Mouse (Mus musculus): ENCODE measurements around the gene Csnk1g2. TPM values are rescaled to one million over a fixed set of nuclear protein-coding genes. Genes with fewer than 3 reads are reported as not detected.
"Not testable (repeated sequence)": the region's sequence is repeated elsewhere in the genome, so short reads cannot be mapped to it uniquely, and the experiment has no call there.

Csnk1g2 gene
- polyA plus RNA-seq, 1 experiment from 2014 or later, result 65.4 TPM

DNA sequence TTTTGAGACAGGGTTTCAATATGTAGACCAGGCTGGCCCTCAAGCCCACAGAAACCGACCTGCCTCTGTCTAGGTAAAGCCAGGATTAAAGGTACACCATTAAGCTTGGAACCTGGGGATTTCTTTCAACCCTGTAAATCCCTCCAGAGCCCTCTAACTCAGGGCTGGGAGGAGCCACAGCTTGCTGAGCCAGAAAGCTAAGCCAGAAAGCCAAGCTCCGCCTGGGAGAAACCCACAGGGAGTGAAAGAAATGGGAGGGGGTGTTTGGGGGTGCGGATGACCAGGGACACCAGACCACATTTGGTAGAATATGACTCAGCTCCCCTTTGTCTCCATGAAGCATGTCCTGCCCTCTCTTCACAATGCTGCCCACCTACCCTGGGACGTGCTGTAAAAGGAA lies 26.3 kb upstream of the Csnk1g2 start:
- no peaks in the 10 kb centered on the region for H3K9me3 ChIP-seq (ENCODE audit: control insufficient read depth, low read length)
- H3K27ac ChIP-seq, result no peak overlapping the region
- no peaks in the 10 kb centered on the region for H3K4me1 ChIP-seq (replicated peaks; ENCODE audit: control insufficient read depth, insufficient read depth, low read length)
- H3K4me3 ChIP-seq (replicated peaks; ENCODE audit: low read length), result no peak overlapping the region
- no peak overlapping the region for H3K9ac ChIP-seq
- DNase-seq (ENCODE audit: low spot score) (no peak), ATAC-seq (ENCODE audit: low FRiP score) (no peak)
- no peak overlapping the region for H3K4me2 ChIP-seq (replicated peaks)
- no peaks in the 10 kb centered on the region for H3K36me3 ChIP-seq (replicated peaks; ENCODE audit: control insufficient read depth, insufficient read depth)
- 48% methylated on average over 4 of the region's 4 CpGs for WGBS
- H3K27me3 ChIP-seq (ENCODE audit: control insufficient read depth, insufficient read depth, low read length), result no peaks in the 10 kb centered on the region

DNA sequence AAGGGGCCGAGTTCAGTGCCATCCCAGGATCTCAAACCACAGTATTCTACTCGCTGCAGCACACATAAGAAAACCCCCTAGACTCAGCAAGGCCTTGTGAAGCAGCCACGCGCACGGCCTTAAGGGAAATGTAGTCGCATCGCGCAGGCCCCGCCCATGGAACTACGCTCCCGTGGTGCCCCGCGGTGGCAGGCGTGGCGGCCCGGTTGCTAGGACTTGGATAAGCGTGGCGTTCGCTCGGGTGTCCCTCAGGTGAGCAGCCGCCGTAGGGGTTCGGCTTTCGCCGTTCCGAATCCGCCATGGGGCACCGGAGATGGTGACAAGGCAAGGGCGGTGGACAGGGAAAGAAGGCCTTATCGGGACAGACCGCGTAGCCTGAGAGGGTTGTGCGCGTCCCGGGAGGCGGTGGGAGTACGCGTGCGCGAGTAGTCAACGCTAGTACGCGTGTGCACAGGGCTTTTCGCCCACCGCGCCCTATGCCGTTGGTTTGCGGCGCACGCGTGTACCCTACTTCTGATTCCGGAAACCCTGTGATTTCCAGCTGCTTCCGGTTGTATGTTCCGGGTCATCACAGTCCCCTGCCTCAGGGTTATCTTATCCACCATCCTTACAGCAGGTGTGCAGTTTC lies 19.8 kb upstream of the Csnk1g2 start, which contains the start of the genes Scamp4 and Adat3:
Gene Scamp4 (plus strand): TSS at position 175 of the 628 bp plus-strand sequence.
Gene Adat3 (plus strand): TSS at position 183 of the 628 bp plus-strand sequence.
- WGBS, result under 1% methylated on average over 54 of the region's 54 CpGs
- no peaks in the 10 kb centered on the region for H3K27me3 ChIP-seq (ENCODE audit: control insufficient read depth, insufficient read depth, low read length)
- peaks cover 17% of the 10 kb centered on the region for H3K36me3 ChIP-seq (replicated peaks; ENCODE audit: control insufficient read depth, insufficient read depth)
- H3K9me3 ChIP-seq (ENCODE audit: control insufficient read depth, low read length), result no peaks in the 10 kb centered on the region
- peak within 1 kb of the TSS; percentile 52 for H3K4me3 ChIP-seq (replicated peaks; ENCODE audit: low read length)
- peak within 1 kb of the TSS; percentile 68 for H3K9ac ChIP-seq
- DNase-seq (ENCODE audit: low spot score), result peak; percentile 94
- H3K4me2 ChIP-seq (replicated peaks), result peak within 1 kb of the TSS; percentile 89
- H3K27ac ChIP-seq, result peak within 1 kb of the TSS; percentile 89
- peaks cover 15% of the 10 kb centered on the region for H3K4me1 ChIP-seq (replicated peaks; ENCODE audit: control insufficient read depth, insufficient read depth, low read length)
- ATAC-seq (ENCODE audit: low FRiP score), result peak; percentile 97

DNA sequence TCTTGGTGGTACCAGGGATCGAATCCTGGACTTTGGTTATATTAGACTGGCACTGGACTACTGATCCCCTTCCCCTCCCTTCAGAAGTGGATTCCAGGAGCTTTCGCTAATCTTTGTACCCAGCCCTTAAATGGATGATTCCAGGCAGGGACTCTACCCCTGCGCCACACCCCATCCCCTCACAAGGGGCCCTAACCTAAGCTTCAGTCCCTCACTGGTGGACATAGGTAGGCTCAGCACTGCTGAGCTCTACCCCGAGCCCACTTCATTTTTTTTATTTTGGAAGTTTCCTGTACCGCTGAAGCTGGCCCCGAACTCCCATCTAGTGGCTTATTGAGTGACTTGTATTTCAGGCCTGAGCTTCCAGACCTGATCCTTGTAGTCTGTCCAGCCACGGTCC lies 19.3 kb upstream of the Csnk1g2 start:
- Histone ChIP-seq H3K4me1 (replicated peaks; ENCODE audit: control insufficient read depth, insufficient read depth, low read length) (peaks cover 15% of the 10 kb centered on the region), H3K36me3 (replicated peaks; ENCODE audit: control insufficient read depth, insufficient read depth) (peaks cover 23% of the 10 kb centered on the region), H3K4me2 (replicated peaks) (peak overlapping the region; percentile 89), H3K27ac (peak overlapping the region; percentile 89), H3K27me3 (ENCODE audit: control insufficient read depth, insufficient read depth, low read length) (no peaks in the 10 kb centered on the region), H3K9ac (peak overlapping the region; percentile 68), H3K4me3 (replicated peaks; ENCODE audit: low read length) (peak overlapping the region; percentile 52), H3K9me3 (ENCODE audit: control insufficient read depth, low read length) (no peaks in the 10 kb centered on the region)
- 31% methylated on average over 7 of the region's 7 CpGs for WGBS
- ATAC-seq (ENCODE audit: low FRiP score) (peak; percentile 1; the same call in 1 of the 2 replicates), DNase-seq (ENCODE audit: low spot score) (no peak)

DNA sequence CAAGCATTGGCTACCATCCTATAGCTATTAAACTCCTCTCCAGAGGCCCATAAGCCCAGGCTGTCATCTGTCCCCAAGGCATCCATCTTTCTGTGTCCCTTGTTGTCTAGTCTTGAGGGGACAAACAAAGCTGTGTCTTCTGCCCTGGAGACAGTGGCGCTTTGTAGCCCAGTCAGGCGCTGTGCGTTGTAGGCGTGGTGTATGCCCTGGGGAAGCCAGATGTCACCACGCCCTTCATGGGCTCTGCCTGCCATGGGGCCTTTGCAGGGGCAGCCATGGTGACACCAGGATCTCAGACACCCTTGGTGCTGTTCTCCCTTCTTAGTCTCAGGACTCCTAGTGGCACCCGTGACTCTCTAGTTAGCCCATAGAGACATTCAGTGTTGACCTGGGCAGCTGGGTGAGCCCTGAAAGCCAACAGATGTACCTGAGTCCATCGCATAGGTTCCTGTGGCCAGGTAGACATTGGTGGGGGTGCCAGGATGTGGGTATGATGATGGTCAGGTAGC lies 18.6 kb upstream of the Csnk1g2 start:
- H3K9ac ChIP-seq, result peak overlapping the region; percentile 68
- ATAC-seq (ENCODE audit: low FRiP score) (no peak), DNase-seq (ENCODE audit: low spot score) (no peak)

DNA sequence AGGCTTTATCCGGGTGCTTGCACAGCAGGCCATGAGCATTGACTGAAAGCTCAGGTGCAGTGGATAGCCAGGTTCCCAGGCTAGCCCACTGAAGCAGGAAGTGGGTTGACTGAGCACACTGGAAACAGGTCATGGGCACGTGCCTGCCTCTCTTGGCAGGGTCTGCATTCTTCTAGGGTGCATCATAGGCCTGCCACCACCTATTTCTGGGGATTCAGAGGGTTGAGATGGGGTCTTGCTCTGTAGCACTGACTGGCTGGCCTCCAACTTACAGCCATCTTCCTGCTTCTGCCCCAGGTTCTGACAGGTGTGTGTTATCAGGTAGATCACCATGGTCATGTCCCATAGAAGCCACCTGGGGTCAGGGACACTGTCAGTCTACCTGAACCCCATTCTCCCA lies 17.6 kb upstream of the Csnk1g2 start:
- no peak for ATAC-seq (ENCODE audit: low FRiP score)
- Histone ChIP-seq H3K4me2 (replicated peaks) (no peak overlapping the region), H3K4me3 (replicated peaks; ENCODE audit: low read length) (no peak overlapping the region), H3K27me3 (ENCODE audit: control insufficient read depth, insufficient read depth, low read length) (no peaks in the 10 kb centered on the region), H3K27ac (no peak overlapping the region), H3K9ac (no peak overlapping the region), H3K4me1 (replicated peaks; ENCODE audit: control insufficient read depth, insufficient read depth, low read length) (peaks cover 15% of the 10 kb centered on the region), H3K36me3 (replicated peaks; ENCODE audit: control insufficient read depth, insufficient read depth) (peaks cover 39% of the 10 kb centered on the region), H3K9me3 (ENCODE audit: control insufficient read depth, low read length) (no peaks in the 10 kb centered on the region)
- WGBS, result 100% methylated on average over 2 of the region's 2 CpGs
- no peak for DNase-seq (ENCODE audit: low spot score)

More for the DNA sequence above, 18.6 kb upstream of the Csnk1g2 start:
- Histone ChIP-seq H3K4me1 (replicated peaks; ENCODE audit: control insufficient read depth, insufficient read depth, low read length) (peaks cover 15% of the 10 kb centered on the region), H3K9me3 (ENCODE audit: control insufficient read depth, low read length) (no peaks in the 10 kb centered on the region), H3K4me3 (replicated peaks; ENCODE audit: low read length) (peak overlapping the region; percentile 52), H3K4me2 (replicated peaks) (peak overlapping the region; percentile 89), H3K27me3 (ENCODE audit: control insufficient read depth, insufficient read depth, low read length) (no peaks in the 10 kb centered on the region), H3K36me3 (replicated peaks; ENCODE audit: control insufficient read depth, insufficient read depth) (peaks cover 30% of the 10 kb centered on the region), H3K27ac (no peak overlapping the region)
- 87% methylated on average over 7 of the region's 7 CpGs for whole genome bisulfite sequencing

DNA sequence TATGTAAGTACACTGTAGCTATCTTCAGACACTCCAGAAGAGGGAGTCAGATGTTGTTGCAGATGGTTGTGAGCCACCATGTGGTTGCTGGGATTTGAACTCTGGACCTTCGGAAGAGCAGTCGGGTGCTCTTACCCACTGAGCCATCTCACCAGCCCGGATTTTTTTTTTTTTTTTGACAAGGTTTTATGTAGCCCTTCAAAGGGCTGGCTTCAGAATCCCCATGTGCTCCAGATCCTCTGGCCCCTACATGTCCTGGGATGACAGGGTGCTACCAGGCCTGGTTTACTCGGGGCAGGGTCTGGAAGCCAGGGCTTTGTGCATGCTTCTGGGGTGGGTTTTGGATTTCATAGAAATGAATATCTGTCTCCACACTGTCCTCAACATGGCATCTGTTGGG lies 16.9 kb upstream of the Csnk1g2 start, which contains the start of gene Gm49322:
Gene Gm49322 (plus strand): TSS at position 301 of the 400 bp plus-strand sequence.
- not testable (repeated sequence) for H3K4me3 ChIP-seq (replicated peaks; ENCODE audit: low read length); H3K4me2 ChIP-seq (replicated peaks); DNase-seq (ENCODE audit: low spot score); H3K9me3 ChIP-seq (ENCODE audit: control insufficient read depth, low read length); ATAC-seq (ENCODE audit: low FRiP score); H3K27ac ChIP-seq; H3K9ac ChIP-seq; H3K27me3 ChIP-seq (ENCODE audit: control insufficient read depth, insufficient read depth, low read length)
- Histone ChIP-seq H3K4me1 (replicated peaks; ENCODE audit: control insufficient read depth, insufficient read depth, low read length) (peaks cover 15% of the 10 kb centered on the region), H3K36me3 (replicated peaks; ENCODE audit: control insufficient read depth, insufficient read depth) (peaks cover 46% of the 10 kb centered on the region)
- WGBS, result 89% methylated on average over 1 of the region's 4 CpGs

DNA sequence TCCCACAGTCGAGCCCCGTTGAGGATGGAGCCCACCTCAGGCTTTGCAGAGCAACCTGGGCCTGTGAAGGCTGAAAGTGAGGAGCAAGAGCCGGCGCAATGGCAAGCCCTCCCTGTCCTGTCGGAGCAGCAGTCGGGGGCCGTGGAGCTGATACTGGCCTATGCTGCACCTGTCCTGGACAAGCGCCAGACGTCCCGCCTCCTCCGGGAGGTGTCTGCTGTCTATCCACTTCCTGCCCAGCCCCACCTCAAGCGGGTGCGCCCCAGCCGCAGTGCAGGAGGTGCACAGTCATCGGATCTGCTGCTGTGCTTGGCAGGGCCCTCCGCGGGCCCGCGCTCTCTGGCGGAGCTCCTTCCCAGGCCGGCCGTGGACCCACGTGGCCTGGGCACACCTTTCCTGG lies 16.3 kb upstream of the Csnk1g2 start:
- DNase-seq (ENCODE audit: low spot score) (no peak), ATAC-seq (ENCODE audit: low FRiP score) (no peak)
- Histone ChIP-seq H3K4me3 (replicated peaks; ENCODE audit: low read length) (no peak overlapping the region), H3K4me1 (replicated peaks; ENCODE audit: control insufficient read depth, insufficient read depth, low read length) (peaks cover 15% of the 10 kb centered on the region), H3K9ac (no peak overlapping the region), H3K36me3 (replicated peaks; ENCODE audit: control insufficient read depth, insufficient read depth) (peaks cover 47% of the 10 kb centered on the region), H3K9me3 (ENCODE audit: control insufficient read depth, low read length) (no peaks in the 10 kb centered on the region), H3K27me3 (ENCODE audit: control insufficient read depth, insufficient read depth, low read length) (no peaks in the 10 kb centered on the region), H3K4me2 (replicated peaks) (no peak overlapping the region), H3K27ac (no peak overlapping the region)
- 92% methylated on average over 23 of the region's 23 CpGs for WGBS

DNA sequence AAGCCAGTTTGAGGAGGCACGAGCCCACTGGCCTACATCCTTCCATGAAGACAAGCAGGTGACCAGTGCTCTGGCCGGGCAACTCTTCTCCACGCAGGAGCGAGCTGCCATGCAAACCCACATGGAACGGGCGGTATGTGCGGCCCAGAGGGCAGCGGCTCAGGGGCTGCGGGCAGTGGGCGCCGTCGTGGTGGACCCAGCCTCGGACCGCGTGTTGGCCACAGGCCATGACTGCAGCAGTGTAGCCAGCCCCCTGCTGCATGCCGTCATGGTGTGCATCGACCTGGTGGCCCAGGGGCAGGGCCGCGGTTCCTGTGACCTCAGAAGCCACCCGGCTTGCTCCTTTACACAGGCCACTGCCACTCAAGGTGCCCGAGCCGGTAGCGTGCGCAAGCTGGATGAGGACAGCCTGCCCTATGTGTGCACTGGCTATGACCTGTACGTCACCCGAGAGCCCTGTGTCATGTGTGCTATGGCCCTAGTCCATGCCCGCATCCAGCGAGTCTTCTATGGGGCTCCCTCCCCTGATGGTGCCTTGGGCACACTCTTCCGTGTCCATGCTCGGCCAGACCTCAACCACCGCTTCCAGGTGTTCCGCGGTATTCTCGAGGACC lies 15.8 kb upstream of the Csnk1g2 start:
- Histone ChIP-seq H3K36me3 (replicated peaks; ENCODE audit: control insufficient read depth, insufficient read depth) (peaks cover 50% of the 10 kb centered on the region), H3K9me3 (ENCODE audit: control insufficient read depth, low read length) (no peaks in the 10 kb centered on the region), H3K27me3 (ENCODE audit: control insufficient read depth, insufficient read depth, low read length) (no peaks in the 10 kb centered on the region), H3K4me3 (replicated peaks; ENCODE audit: low read length) (no peak overlapping the region), H3K4me2 (replicated peaks) (no peak overlapping the region), H3K27ac (no peak overlapping the region), H3K9ac (no peak overlapping the region), H3K4me1 (replicated peaks; ENCODE audit: control insufficient read depth, insufficient read depth, low read length) (peaks cover 15% of the 10 kb centered on the region)
- ATAC-seq (ENCODE audit: low FRiP score) (no peak), DNase-seq (ENCODE audit: low spot score) (no peak)
- WGBS, result 95% methylated on average over 34 of the region's 34 CpGs

DNA sequence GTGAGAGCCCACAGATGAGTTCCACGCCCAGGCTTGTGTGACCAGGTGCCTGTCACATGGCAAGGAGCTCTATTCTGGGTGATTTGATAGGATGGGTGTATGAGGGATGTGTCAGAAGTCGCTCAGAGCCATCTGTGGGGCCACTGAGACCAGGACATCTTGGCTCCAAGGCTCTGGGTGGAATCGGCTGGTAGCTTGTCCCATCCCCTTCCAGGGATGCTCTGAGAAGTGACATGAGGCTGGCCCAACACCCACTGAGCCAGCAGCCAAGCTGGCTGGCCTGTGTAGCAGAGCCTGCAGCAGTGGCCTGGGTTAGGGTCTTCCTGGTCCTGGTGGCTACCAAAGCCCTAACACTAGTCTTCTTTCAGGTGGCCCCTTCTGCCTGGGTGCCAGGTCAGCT lies 14.2 kb upstream of the Csnk1g2 start:
- no peak for DNase-seq (ENCODE audit: low spot score)
- no peak for ATAC-seq (ENCODE audit: low FRiP score)
- WGBS, result 87% methylated on average over 3 of the region's 3 CpGs
- H3K27ac ChIP-seq, result no peak overlapping the region
- no peaks in the 10 kb centered on the region for H3K9me3 ChIP-seq (ENCODE audit: control insufficient read depth, low read length)
- H3K36me3 ChIP-seq (replicated peaks; ENCODE audit: control insufficient read depth, insufficient read depth), result peaks cover 66% of the 10 kb centered on the region
- peaks cover 9% of the 10 kb centered on the region for H3K4me1 ChIP-seq (replicated peaks; ENCODE audit: control insufficient read depth, insufficient read depth, low read length)
- no peak overlapping the region for H3K4me3 ChIP-seq (replicated peaks; ENCODE audit: low read length)
- H3K9ac ChIP-seq, result no peak overlapping the region
- no peaks in the 10 kb centered on the region for H3K27me3 ChIP-seq (ENCODE audit: control insufficient read depth, insufficient read depth, low read length)
- no peak overlapping the region for H3K4me2 ChIP-seq (replicated peaks)
